Mouse (Mus musculus) spleen, adult 12 weeks (tissue): ENCODE measurements around the gene Krt16.

ENCODE experiments used
- DNase-seq: peaks from one replicate; pipeline ENCODE4 v3.0.0; 2022; ENCODE audit warnings: low spot score

Krt16 gene

DNA sequence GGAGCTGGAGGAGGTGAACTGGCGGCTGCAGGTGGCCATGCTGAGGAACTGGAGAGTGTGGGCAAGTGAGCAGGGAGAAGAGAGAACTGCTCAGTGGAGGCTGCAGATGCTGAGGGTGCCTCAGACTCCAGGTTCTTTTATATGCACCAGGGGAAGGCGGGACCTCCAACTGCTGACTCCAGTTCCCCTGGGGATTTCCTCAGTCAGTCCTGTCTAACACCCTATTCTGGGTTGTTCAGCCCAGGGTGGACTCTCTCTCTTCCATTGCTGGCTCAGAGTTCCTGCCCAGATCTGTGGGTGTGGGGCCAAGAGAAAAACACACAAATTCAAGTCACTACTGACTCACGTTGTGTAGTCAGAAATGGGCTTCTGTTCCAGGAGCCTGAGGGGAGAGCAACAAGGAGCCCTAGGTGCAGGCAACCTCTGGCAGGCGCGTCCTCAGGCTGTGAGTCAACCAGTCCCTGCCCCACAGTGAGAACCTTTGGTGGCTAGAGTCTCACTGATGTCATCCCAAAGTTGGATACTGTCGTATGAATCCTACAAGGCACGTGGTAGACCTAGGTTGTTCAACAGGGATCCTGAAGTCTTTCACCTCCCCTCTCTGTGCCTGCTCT lies at the start of gene Krt16:
Krt16 (minus strand) TSS at position 51 of the 614 bp plus-strand sequence.
- DNase-seq = no peak

DNA sequence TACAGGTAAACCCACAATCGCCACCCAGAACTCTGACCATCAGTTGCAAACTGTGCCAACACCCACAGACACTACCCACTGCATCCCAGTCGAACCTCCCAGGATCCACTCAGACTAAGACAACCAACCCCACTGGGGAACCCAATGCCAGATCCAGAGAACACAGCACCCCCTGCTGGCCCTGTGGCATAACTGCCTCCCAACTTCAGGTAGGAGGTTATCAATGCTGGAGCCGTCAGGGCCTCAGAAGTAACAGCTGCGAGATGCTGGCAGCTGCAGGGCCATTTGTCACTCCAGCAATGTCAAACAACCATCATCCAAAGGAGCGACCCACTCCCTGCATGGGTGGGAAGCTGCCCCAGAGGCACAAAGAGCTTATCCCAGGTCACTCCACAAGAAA lies 49.1 kb upstream of the Krt16 start:
- DNase-seq = no peak

DNA sequence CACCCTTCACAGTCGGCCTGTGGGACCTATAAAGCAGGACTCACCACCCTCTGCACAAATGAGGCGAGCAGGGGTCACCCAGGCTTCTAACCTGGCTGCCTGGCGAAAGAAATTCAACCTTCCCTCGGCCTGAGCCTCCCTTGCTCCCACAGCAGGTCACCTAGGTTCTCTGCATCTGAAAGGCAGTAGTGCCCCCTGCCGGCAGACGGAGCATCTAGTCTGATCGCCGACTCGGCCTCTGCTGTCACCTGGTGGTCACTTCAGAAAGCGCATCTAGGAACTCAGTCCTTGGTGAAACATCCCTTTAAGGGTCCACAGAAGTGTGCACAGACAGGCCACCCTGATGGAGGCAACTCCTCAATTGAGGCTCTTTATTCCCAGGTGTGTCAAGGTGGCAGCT lies 46.6 kb upstream of the Krt16 start:
- peak; percentile 68 for DNase-seq

DNA sequence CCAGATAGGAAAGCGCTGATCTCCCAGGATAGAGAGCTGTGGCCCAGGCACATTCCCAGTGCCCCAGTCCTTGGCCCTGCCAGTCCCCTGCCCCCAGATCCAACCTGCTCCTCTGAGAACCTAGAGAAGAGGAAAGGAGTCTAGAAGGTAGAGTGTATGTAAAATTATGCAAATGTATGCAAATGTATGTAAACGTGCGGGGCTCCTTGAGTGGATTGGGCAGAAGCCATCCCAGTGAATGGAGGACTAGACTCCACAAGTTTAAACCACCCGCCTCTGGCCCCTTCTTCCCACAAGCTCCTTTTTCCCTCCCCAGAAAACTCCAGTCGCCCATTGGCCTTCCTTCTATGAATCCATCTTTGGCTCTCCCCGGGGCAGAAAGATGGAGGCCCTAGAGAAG lies 44.2 kb upstream of the Krt16 start:
- no peak for DNase-seq

DNA sequence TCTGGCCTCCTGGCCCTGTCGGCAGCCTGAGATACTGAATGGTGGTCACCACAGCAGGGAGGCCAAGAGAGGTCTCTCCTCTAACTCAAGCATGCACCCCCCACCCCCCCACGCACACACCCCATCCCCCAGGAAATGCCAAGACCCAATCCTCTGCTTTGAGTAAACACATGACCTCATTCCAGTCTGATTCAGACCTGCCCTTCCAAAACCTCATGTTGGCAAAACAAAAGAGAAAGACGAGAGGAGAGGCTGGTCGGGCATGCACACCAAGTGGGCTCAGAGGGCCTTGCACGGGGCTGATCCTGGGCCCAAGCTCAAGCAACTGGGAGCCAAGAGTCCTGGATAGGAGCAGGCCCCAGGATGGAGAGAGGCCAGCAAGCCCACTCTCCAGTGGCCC lies 41.5 kb upstream of the Krt16 start:
- no peak for DNase-seq

DNA sequence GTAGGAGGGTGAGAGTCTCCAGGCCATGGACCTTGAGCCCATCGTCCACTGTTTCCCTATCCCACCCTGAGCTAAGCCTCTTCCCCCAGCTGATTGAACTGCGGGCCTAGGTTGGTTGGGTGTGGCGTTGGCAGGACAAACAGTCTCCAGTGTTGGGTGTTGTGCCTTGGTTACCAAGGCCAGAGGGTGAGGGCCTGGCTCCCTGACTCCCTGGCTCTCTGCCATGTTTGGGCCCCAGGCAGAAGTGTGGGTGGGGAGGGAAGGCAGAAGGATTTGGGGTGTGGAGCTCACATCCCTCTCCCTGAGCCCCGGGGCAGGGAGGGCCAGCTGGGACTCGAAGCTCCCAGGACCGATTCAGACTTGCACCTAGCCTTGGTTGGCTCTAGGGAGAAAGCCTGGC lies 40.2 kb upstream of the Krt16 start:
- no peak for DNase-seq

DNA sequence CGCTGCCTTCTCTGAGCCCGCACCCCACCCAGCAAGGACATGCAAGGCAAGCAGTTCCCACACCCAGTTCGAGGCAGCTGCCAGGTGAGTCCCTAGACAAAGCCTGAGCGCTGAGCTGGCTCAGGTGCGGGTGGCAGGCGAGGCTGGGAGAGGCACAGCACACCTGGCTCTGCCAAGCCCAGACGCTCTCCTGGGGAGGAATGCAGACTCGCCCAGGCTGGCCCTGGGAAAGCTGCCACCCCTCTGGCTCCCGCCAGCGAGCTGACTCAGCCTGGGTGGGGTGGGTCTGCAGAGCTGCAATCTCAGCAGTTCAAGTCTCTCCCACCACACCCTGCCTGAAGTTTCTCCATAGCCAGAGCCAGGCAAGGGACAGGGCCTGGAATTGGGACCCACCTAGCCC lies 38.3 kb upstream of the Krt16 start:
- no peak for DNase-seq

DNA sequence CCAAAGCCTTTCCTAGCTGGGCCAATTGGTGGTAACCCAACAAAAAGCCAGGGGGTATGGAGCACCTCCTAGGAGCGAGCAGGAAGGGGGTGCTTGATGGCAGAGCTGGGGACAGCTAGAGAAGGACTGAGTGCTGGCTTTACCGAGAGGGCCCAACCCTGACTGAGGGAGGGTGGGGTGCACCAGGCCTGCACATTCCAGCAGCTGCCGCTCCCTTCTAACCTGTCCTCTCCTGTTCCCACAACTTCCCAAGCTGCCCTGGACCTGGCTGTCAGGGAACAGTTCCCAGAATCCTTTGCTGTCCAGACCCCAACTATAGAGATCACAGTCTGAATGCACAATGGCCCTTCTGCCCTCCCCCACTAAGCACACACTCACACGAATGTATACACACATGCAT lies 36.3 kb upstream of the Krt16 start:
- no peak for DNase-seq

DNA sequence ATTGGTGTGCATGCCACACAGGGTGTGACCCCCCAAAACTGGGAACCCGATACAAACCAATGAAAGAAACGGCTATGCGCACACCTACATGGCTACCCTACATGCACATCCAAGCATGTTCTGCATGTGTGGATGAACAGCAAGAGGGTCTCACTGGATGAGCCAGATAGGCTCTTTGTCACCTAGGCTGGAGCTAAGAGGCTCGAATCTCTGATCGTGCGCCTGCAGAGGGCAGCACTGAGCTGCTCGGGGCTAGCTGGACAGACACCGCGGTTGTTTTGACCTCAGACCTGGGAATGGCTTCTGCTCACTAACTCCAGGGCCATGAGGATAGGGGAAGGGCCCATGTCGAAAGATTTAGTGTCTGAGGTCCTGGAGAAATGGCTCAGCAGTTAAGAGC lies 33.8 kb upstream of the Krt16 start:
- DNase-seq = peak; percentile 47

DNA sequence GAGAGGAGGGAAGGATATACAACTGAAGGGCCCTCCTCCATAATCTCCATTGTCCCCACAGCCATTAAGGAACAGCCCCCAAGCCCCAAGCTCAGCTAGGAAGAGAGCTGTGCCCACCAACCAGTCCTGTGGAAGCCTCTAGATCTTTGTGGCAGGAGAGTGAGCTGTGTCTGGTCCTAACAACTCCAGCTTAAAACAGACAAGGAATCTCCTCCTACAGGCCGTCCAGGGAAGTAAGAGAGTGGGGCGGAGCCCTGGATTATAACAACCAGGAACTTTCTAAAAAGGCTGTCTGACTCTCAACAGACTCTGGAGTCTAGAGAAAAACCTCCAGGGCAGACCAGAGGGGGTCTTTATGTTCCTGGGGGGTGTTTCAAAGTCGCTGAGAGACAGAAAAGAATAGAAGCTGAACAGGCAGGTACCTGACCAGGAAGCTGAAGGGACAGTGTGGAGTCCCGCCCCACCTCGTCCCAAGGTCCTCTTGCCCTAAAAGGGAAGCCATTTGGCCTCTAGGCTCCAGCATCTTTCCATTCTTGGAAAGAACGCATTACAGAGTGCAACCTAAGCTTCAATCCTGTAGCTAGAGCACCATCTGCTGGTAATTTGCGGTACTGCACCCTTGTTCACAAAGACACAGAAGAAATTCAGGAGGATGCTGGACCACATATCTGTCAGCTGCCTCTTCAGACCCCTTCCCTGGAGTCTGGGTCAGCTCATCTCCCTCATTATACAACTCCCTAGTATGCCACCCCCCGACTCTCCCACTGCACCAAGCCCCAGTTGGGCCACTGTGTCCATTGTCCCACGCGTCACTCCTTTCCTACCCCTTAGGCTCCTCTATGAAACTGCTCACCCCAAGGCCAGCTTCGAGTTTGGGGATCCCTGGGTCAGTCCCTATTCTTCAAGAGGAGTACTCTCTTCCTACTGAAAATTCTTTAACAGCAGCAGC lies 33.2 kb upstream of the Krt16 start:
- DNase-seq = peak; percentile 67

DNA sequence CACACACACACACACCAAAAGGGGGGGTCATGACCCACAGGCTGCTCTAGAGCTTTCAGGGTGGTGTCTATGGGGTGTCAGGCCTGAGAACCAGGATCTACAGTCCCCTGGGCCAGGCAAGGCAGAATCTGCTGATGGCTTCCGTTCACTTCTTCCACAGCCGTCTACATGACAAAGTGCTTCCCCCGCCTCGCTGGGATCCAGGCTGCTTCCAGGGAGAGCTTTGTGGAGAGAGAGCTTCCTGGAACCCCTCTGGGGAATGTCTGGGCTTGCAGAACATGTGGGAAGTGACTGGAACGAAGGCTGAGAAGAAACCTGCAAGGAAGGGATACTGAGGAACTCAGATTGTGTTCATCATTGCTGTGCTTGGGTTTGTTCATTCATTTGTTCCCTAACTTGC lies 30.1 kb upstream of the Krt16 start:
- no peak for DNase-seq

DNA sequence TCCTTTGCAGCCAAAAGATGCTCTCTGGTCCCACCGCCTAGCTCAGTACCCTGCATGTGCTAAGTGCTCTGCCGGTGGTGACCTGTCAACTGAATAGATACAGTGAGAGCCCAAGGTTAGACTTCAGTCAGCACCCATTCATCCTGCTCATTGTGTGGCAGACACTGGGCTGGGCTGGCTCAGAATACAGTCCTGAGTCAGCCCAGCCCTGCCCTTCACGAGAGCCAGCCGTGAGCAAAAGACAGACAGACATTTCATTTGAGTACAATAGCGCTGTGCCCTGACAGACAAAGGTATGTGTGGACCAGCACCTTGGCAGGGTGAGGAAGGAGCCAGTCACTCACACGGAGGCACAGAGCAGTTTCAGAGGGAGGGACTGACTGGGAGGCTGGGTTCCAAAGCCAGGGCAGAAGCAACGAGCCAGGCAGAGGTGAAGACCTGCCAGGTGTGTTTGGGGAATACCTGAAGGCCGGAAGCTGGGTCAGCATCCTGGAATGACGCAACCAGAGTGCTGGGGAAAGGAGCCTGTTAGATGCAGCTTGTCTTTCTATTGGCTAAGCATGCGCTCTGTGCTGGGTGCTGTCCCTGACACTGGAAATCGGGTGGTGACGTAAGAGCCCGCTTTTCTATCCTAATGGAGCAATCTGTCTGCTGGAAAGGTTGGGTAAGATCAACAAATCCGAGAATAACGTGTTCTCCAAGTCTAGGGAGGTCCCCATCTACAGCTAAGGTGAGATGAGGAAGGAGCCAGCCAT lies 29.2 kb upstream of the Krt16 start:
- no peak for DNase-seq

DNA sequence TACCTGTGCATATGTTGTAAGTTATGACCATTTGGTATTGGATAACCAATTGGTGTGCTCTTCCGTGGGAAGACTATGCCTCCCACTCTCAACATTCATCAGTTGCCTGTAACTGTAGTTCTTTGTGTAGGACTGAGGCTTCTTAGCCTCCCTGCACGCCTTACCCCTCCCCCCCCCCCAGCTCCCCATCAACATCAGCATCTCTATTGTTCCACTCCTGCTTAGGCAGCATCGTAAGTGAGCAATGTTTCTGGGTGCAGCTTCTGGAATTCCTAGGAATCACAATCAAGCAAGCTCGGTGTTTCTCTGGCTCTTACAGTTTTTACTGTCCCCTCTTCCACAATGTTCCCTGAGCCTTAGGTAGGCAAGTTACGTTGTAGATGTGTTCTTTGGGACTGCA lies 26.8 kb upstream of the Krt16 start:
- DNase-seq = no peak

DNA sequence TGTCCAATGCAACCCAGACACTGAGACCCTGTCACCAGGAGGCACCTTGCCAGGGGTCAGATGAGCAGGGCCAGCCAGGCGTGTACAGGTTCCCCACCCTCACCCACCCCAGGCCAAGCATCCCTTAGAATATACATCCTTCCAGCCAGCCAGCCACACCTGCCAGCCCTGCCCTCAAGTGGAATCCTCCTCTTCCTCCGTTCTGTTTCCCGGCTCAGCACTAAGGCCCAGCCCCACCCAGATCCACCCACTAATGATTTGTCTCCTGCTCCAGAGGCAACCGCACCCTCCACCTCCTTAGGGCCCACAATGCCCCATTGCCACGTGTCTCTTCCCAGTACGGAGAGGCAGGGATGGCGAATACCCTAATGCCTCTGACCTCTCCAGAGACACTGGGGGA lies 26.0 kb upstream of the Krt16 start:
- no peak for DNase-seq

DNA sequence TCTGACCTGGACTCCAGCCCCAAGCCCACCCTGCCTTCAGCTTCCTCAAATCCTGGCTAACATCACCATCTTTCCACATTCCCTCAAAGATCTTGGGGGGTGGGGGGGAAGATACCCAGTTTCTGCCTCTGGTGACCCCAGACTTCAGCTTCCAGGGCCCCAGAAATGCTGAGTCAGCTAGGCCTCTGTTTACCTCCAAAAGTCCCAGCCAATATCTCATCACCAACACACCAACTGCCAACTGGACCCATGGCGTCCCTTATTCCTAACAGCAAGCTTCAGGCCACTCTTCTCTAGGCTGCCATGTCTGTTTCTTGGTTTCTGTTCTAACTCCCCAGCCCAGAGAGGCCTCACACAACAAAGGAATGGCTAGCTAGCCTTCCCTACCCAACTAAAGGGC lies 23.2 kb upstream of the Krt16 start:
- DNase-seq = no peak

DNA sequence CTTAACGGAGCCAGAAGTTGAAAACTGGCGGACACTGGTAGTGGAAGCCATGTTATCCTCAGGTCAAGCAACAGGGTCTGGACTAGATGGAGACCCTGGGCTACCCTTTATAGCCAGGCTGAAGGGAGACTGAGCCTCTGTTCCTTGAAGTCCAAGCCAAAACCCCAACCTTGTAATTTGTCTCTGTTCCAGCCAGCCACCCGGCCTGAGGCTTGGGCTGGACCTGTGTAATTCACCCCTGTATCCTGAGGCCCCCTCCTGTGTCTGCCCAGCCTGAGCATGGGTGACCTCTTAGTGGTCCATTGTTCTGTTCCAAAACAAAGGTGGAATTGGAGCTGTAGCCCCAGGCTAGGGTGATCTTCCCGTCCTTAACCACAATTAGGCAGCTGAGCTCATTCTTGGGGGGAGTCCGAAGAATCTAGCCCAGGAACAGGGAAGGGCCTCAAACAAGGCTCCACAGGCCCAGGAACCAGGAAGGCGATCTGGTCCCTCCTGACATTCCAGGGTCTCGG lies 21.2 kb upstream of the Krt16 start, which contains the start of gene Krt42:
Krt42 (minus strand) TSS at position 51 of the 512 bp plus-strand sequence.
- no peak for DNase-seq

DNA sequence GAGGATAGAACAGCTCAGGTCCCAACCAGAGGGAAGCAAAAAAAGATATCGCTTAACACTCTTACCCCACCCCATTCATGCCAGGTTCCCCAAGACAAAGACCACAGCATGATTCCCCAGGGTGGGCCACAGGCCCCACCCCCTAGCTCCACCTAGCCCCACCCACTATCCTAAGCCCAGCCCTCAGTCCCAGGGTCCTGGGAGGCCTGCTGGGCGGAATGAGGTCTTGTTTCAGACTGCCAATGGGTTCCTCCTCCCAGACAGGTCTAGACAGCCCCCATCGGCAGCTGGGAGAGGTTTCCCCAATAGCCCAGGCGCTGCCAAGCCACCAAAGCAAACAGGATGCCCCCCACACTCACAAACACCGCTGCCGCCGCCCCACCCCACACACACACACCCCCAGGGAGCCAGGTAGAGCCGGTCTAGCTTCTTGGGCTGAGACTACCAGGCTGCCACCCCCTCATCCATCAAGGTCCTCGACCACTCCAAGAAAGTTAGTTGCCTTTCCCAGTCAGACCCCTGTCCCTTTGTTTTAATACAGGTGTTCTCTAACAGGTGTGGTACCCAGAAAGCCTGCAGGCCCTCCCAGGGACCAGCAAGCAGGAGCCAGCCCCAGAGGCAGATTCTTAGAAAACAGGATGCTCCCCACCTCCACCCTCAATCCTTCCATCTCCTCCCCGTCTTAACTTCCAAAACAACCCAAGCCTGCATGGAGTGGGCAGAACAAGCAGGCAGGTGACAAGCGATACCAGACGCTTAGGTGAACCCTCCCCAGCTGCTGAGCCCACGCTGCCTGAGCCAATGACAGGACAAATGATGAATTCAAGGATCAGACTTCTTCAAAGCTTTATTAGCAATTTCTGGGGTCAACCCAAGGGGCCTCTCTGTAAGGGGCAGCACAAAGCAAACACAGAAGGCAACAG lies 13.6 kb upstream of the Krt16 start:
- DNase-seq = no peak

DNA sequence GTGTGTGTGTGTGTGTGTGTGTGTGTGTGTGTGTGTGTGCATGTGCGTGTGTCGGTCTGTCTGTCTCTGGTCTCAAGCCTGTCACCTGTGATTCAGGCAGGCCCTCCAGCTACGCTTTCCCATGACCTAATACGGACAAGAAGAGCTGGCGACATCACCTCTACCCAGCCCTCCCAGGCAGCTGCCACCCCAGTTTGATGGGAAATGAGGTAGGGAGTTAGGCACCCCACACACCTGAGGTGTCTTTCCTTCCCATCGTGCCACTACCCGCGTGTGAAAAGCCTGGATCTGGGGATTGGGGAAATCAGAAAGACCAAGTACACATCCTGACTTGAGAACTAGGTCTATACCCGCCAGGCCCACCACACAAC lies 12.5 kb upstream of the Krt16 start:
- DNase-seq = no peak

DNA sequence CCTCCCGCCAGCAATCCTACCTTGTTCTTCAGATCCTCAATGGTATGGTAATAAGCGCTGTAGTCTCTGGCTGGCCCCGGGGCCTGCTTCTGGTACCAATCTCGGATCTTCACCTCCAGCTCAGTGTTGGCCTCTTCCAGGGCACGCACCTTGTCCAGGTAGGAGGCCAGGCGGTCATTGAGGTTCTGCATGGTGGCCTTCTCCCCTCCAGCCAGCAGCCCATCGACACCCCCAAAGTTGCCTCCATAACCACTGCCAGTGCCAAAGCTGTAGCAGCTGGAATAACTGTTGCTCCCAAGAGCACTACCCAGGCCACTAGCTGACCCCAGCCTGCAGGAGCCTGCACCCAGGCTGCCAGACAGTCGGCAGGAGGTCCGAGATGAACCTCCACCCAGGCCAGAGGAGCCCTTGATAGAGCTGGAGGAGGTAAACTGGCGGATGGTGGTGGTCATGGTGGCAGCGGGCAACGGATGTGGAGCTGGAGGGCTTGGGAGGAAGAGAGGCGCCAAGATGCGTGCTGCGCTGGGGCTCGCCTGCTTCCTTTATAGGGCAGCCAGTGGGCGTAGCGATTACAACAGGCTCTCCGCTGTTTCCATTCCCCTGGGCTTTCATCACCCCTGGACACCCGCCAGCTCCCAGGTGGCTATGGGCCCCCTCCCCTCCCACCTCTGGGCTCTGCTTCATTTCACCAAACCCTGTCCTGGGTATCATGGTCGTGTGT lies 12.0 kb upstream of the Krt16 start, which contains the start of gene Krt17:
Krt17 (minus strand) TSS at position 516 of the 721 bp plus-strand sequence.
- no peak for DNase-seq

DNA sequence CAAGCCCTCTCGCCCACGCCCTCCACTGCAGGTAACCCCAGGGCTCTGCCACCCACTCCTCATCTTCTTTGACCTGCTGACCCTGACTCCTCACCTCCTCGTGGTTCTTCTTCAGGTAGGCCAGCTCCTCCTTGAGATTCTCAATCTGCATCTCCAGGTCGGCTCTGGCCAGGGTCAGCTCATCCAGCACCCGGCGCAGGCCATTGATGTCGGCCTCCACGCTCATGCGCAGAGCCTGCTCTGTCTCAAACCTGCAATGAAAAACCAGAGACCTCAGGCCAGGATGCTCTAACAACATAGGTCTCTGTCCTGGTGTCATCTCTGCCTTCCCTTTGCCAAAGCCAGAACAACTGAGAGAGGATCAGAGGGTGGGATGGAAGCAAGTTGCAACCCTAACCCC lies 10.4 kb upstream of the Krt16 start:
- no peak for DNase-seq

DNA sequence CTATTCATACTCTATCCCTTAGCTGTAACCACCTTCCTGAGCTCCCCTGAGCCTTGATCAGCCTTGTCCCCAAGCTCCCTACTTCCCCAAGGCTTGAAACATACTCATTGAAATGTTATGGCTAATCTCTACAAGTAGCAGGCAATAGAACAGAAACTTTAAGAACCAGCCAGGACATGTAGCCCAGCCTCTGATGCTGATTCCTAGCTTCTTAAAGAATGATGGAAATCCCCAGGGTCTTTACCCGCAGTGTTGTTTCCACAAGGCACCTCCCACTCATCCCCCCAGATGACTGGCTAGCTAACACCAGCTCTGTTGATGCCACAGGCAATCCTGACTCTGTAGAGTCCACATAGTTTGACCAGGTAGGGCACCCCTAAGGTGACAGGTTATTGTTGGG lies 9.3 kb upstream of the Krt16 start:
- no peak for DNase-seq
